Mouse (Mus musculus) forebrain, embryonic 10.5 days (tissue): Measurements from ENCODE around the gene Cstad. TPM values are rescaled to one million over a fixed set of nuclear protein-coding genes. Genes with fewer than 3 reads are reported as not detected.

Experiments used
- DNase-seq: peaks from one replicate; pipeline ENCODE4 v3.0.0-alpha.2; 2017; ENCODE audit warnings: low spot score; ENCODE audit errors: extremely low spot score
- H3K27ac ChIP-seq: fragments of 300-500 bp; sonication (generic); 2 replicates; pipeline ENCODE4 v1.5.1; 2016; ENCODE audit warnings: mild to moderate bottlenecking
- H3K27me3 ChIP-seq: fragments of 300-500 bp; sonication (generic); 2 replicates; pipeline ENCODE4 v1.6.1; 2016; ENCODE audit warnings: mild to moderate bottlenecking; ENCODE audit not compliant: poor library complexity, severe bottlenecking
- H3K36me3 ChIP-seq: fragments of 300-500 bp; sonication (generic); replicated peaks from 2 replicates; pipeline ENCODE4 v1.6.1; 2016; ENCODE audit warnings: mild to moderate bottlenecking, moderate library complexity
- H3K4me1 ChIP-seq: fragments of 300-500 bp; sonication (generic); 2 replicates; pipeline ENCODE4 v1.6.1; 2016
- H3K4me3 ChIP-seq: fragments of 300-500 bp; sonication (generic); 2 replicates; pipeline ENCODE4 v1.5.1; 2016; ENCODE audit warnings: mild to moderate bottlenecking, moderate library complexity
- H3K9me3 ChIP-seq: fragments of 300-500 bp; sonication (generic); 2 replicates; pipeline ENCODE4 v1.6.1; 2016; ENCODE audit warnings: mild to moderate bottlenecking, moderate library complexity
- WGBS: fragments of 180-500 bp; shearing (Covaris S2); methylation state at CpG from one replicate; pipeline ENCODE4 v1.1.7; 2016; 5-methylcytosine and 5-hydroxymethylcytosine counted together
- polyA plus RNA-seq: library from polyadenylated mRNA; unstranded; fragments of >200 nt; fragmentation: Nextera tagmentation; extraction: Ambion mirVana; gene quantifications from 2 replicates; pipeline ENCODE4 v1.2.1, GENCODE M21; 2016

Gene Cstad
- polyA plus RNA-seq, 1 experiment from 2014 or later = 0.35 TPM

DNA sequence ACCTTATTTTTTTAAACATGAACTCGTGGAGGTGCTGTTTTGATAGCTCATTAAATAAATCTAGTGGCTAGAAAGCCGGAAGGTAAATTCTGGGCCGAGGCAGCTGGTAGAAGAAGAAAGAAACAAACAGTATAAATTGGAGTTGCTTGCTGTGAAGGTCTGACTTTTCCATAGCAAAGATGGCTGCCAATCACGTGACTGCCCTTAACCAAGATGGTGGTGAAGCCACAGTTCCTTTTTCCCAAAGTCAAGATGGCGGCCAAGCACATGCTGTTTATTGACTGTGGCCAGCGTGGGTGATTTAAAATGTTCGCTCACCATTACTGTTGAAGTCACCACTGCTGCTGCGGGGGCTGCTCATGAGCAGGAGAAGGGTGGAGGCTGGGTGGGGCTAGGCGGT, 17.8 kb upstream of the Cstad start:
- 94% methylated on average over 9 of the region's 9 CpGs for WGBS

DNA sequence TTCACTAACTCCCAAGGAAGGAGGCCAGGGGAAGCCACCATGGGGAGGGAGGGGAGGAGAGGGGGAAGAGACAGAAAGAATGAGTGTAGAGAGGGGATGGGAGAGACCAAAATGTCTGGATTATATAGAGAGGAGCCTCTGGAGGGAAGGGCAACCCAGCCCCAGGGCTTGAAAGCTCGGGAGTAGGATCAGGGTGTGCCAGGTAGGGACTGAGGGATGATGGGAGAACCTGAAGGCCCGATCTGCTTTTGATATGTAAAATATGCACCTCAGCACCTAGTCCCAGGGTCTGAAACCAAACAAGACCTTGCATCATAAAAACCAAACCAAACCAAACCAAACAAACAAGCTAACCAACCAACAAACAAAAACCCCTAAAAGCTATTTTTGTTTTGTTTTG, 16.8 kb upstream of the Cstad start:
- no peak overlapping the region for H3K4me3 ChIP-seq
- 61% methylated on average over 2 of the region's 2 CpGs for WGBS
- DNase-seq = no peak

More for the DNA sequence above, 17.8 kb upstream of the Cstad start:
- no peak for DNase-seq
- no peak overlapping the region for H3K4me3 ChIP-seq
- H3K9me3 ChIP-seq = peaks cover 11% of the 10 kb centered on the region; the same call in 1 of the 2 replicates
- no peak overlapping the region for H3K27ac ChIP-seq
- H3K36me3 ChIP-seq = no peaks in the 10 kb centered on the region
- no peaks in the 10 kb centered on the region for H3K27me3 ChIP-seq
- 0 out of 2 replicates have a peak, but pooled peaks cover 2% of the 10 kb centered on the region for H3K4me1 ChIP-seq

DNA sequence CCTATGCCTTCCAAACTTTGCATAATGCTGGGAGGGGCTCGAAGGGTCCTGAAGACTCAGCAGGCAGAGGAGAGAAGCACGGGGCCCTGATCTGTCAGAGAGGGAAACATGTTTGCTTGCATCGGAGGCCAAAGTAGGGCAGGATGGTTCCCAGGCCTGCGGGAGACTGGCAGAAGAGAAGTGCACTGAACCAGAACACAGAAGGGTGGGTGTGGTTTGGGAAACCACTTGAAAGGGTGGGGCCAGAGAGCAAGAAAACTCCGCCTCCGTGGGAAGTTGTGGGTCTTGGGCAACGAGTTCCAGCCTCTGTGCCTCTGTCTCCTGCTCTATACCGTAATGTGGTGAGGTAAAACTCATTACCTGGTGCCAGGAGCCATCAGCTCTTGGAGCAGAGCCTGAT, 7.7 kb upstream of the Cstad start:
- no peaks in the 10 kb centered on the region for H3K27me3 ChIP-seq
- no peak overlapping the region for H3K4me3 ChIP-seq
- H3K27ac ChIP-seq = peak overlapping the region; percentile 64
- no peak for DNase-seq
- H3K9me3 ChIP-seq = peaks cover under 1% of the 10 kb centered on the region; the same call in 1 of the 2 replicates
- 37% methylated on average over 8 of the region's 8 CpGs for WGBS
- peaks cover 38% of the 10 kb centered on the region for H3K4me1 ChIP-seq
- no peaks in the 10 kb centered on the region for H3K36me3 ChIP-seq

More for the DNA sequence above, 16.8 kb upstream of the Cstad start:
- H3K9me3 ChIP-seq = peaks cover 12% of the 10 kb centered on the region; the same call in 1 of the 2 replicates
- 0 out of 2 replicates have a peak, but pooled peaks cover 2% of the 10 kb centered on the region for H3K4me1 ChIP-seq
- H3K36me3 ChIP-seq = no peaks in the 10 kb centered on the region
- no peaks in the 10 kb centered on the region for H3K27me3 ChIP-seq
- H3K27ac ChIP-seq = no peak overlapping the region

DNA sequence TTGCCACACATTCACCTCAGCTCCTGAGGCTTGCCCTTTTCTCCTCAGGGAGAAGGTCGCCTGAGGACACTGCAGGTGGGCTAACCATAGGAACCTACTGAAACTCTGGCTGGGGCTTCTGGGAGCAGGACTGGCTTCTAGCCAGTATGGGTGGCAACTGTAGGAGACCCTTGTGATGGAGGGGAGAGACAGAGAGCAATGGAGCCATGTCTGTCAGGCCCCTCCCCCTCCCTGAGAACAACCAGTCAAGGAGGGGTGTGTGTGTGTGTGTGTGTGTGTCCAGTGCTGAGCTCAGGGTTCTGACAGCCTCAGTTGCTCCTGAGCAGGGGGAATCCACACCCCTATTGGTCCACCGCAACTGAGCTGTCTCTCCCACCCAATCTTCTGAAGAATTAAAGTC, 7.2 kb upstream of the Cstad start:
- no peaks in the 10 kb centered on the region for H3K27me3 ChIP-seq
- no peaks in the 10 kb centered on the region for H3K36me3 ChIP-seq
- H3K4me1 ChIP-seq = peaks cover 42% of the 10 kb centered on the region
- no peak overlapping the region for H3K27ac ChIP-seq
- no peaks in the 10 kb centered on the region for H3K9me3 ChIP-seq
- DNase-seq = no peak
- H3K4me3 ChIP-seq = no peak overlapping the region
- 59% methylated on average over 2 of the region's 2 CpGs for WGBS

DNA sequence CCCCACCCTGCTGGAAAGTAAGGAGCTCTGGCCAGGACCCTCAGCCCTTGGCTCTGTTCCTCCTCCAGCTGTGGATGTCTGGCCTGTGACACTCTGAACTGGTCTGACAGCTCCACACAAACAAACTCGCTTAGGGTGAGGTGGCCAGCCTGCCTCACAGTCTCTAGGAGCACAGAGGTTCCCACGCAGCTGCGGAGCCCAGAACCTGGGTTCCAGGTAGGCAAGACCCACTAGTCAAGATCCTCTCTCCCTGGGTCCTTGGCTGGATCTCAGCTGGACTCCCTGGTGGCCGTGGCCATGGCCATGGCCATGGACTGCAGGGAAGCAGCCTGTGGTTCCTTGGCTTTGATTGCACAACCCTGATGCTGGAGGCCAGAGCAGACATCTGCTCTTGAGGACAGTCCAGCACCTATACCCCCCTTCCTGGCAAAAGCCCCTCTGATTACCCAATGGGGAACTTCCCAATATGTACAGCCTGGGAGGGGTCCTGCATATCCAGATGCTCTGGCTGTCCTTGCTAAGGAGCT, 5.8 kb upstream of the Cstad start:
- 0 out of 2 replicates have a peak overlapping the region, but pooled peaks have one; percentile 33 for H3K27ac ChIP-seq
- WGBS = 82% methylated on average over 4 of the region's 4 CpGs
- peaks cover 52% of the 10 kb centered on the region for H3K4me1 ChIP-seq

DNA sequence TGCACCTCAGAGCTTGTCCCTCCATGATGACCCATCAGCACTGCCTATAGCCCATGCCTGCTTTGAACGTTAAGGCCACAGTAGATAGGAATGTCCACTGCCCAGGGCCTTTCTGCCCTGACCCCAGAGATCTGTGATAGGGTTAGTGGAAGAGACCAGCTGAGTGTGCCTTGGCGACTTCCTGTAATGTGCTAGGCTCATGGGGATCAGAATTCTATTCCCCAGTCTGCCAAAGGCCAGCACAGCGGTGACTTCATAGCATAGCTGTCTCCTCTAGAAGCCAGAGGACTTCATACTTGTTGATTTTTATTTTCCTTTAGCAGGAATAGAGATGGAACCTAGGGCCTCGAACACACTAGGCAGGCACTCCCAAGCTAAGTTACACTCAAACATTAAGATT, 5.1 kb upstream of the Cstad start:
- Histone ChIP-seq H3K4me3 (no peak overlapping the region), H3K27ac (no peak overlapping the region), H3K9me3 (no peaks in the 10 kb centered on the region), H3K36me3 (no peaks in the 10 kb centered on the region), H3K4me1 (peaks cover 59% of the 10 kb centered on the region), H3K27me3 (no peaks in the 10 kb centered on the region)
- no peak for DNase-seq
- WGBS = 87% methylated on average over 4 of the region's 4 CpGs

More for the DNA sequence above, 5.8 kb upstream of the Cstad start:
- Histone ChIP-seq H3K9me3 (no peaks in the 10 kb centered on the region), H3K4me3 (no peak overlapping the region), H3K27me3 (no peaks in the 10 kb centered on the region), H3K36me3 (no peaks in the 10 kb centered on the region)
- DNase-seq = no peak

DNA sequence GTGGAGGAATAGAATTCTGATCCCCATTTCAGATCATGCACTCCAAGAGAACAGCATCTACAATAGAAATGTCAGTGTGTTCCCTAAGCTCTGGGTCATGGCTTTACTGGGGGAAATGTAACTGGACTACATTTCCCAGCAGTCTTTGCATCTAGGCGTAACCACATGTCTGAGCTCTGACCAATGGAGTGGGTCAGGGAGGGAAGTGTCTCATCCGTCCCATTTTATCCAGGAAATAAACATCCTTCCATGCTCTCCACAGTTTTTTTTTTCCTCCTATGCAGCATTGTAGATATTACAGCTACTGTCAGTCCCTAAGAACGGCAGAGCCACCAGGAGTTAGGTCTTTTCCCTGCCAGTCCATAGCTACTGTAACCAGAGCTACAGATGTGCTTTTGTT, 3.9 kb upstream of the Cstad start:
- Histone ChIP-seq H3K27me3 (no peaks in the 10 kb centered on the region), H3K4me3 (peak overlapping the region; percentile 36; the same call in 1 of the 2 replicates), H3K4me1 (peaks cover 69% of the 10 kb centered on the region), H3K36me3 (no peaks in the 10 kb centered on the region), H3K9me3 (no peaks in the 10 kb centered on the region), H3K27ac (peak overlapping the region; percentile 78)
- WGBS = 10% methylated on average over 3 of the region's 3 CpGs
- DNase-seq = no peak

DNA sequence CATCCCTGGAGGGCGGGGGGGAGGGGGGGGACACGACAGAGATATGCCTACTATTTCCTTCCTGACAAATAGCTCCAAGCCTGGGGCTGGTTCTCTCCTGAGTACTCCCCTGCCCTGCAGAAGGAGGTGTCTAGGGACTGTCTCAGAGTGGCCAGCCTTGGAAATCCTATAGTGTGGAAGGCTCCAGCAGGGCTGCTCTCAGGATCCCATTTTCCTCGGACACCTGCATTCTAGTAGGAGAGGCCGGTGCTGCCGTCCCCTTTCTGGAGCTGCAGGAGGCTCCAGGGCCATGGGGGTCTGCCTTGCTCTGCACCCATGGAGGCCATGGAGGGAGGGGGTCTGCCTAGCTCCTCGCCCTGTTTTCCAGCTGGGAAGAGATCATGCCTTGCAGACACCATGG, 2.4 kb upstream of the Cstad start:
- Histone ChIP-seq H3K27ac (peak overlapping the region; percentile 11; the same call in 1 of the 2 replicates), H3K27me3 (no peaks in the 10 kb centered on the region), H3K4me1 (peaks cover 56% of the 10 kb centered on the region), H3K36me3 (no peaks in the 10 kb centered on the region), H3K9me3 (no peaks in the 10 kb centered on the region), H3K4me3 (no peak overlapping the region)
- 73% methylated on average over 6 of the region's 6 CpGs for WGBS
- no peak for DNase-seq

DNA sequence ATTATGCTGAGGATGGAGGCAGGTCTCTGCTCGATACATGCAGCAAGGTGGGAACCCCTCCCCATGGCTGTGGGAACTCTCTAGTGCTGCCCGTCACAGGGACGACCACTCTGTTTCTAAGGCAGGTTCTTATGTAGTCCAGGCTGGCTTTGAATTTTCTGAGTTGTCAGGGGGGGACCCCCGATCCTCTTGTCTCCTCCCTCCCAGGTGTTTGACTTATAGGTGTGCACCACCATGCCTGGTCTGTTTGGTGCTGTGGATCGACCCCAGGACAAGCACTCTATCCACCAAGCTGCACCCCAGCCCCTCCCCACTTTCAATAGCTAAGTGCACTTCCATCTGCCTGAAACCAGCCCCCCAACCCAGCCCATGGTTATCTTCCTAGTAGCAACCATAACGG, 1.9 kb upstream of the Cstad start:
- no peak for DNase-seq
- Histone ChIP-seq H3K4me3 (no peak overlapping the region), H3K36me3 (no peaks in the 10 kb centered on the region), H3K27ac (peak overlapping the region; percentile 11; the same call in 1 of the 2 replicates), H3K9me3 (no peaks in the 10 kb centered on the region), H3K4me1 (peaks cover 51% of the 10 kb centered on the region), H3K27me3 (no peaks in the 10 kb centered on the region)
- WGBS = 90% methylated on average over 6 of the region's 6 CpGs

DNA sequence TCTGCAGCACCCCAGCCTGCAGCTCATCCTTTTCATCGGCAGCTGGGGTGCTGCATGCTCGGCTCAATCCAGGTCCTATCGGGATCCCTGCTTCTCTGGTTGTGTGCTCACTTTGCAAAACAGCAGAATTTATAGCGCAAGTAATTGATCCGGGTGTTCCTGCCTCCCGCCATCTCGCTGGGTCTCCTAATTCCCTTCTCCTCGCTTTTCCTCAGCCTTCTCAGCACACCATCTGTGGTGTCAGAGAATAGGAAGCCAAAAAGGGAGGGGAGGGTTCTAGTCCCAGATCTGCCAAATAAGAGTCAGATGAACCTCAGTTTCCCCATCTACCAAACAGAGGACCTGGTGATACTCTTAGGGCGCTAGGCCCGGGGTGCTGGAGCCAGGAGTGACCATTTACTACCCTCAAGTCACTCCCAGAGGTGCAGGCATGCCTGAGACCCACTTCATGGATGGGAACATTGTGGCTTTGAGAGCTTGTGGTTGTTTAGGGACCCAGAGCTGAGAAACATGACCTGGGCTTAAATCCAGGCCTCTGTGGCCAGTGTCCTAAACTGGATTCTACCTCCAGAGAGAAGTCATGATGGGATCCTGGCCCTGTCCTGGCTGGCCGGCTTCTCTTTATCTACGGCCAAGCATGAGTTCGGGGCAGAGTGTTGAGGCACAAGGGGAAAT, 1.1 kb upstream of the Cstad start:
- Histone ChIP-seq H3K9me3 (no peaks in the 10 kb centered on the region), H3K4me1 (peaks cover 44% of the 10 kb centered on the region), H3K27me3 (no peaks in the 10 kb centered on the region), H3K4me3 (peak overlapping the region; percentile 65), H3K36me3 (no peaks in the 10 kb centered on the region), H3K27ac (peak overlapping the region; percentile 92)
- DNase-seq = no peak
- 87% methylated on average over 13 of the region's 13 CpGs for WGBS

DNA sequence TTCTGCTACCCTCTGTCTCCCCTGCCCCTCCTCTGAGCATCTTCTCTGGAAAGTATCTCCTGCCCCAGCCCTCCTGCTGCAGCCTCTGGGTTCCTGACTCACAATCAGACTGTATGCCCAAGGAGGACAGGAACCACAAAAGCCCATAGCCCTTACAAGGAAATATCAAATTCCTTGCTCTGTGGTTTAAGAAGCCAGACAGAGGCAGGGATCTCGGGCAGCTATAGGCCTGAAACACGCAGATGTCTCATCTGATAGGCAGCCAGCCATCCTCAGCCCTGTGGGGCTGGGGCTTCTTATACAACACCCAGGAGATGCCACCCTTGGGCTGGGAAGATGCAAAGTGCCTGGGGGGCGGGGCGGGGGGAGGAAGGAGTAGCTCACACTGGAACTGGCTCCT, 956 bp downstream of the Cstad start:
- 87% methylated on average over 4 of the region's 4 CpGs for WGBS
- no peaks in the 10 kb centered on the region for H3K9me3 ChIP-seq
- DNase-seq = no peak
- H3K27ac ChIP-seq = peak overlapping the region; percentile 92
- peak overlapping the region; percentile 65; the same call in 1 of the 2 replicates for H3K4me3 ChIP-seq
- no peaks in the 10 kb centered on the region for H3K36me3 ChIP-seq
- 0 out of 2 replicates have a peak, but pooled peaks cover 2% of the 10 kb centered on the region for H3K27me3 ChIP-seq
- H3K4me1 ChIP-seq = peaks cover 51% of the 10 kb centered on the region

DNA sequence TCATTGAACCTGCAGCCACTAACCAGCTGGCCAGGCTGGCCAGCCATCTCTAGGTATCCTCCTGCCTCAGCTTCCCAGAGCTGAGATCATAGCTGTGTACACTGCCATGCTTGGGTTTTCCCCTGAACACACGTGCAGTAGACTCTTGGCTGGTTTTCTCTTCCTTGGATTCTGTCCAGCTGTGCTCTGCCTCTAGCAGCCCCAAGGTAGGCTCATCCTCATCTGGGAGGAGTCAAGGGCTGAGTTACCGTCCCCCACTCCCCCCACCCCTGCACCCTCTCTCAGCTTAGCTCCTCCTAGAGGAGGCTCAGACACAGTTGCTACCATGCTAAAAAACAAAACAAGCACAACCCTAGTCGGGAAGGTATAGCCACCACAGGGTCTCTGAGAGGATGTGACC, 4.8 kb downstream of the Cstad start:
- Histone ChIP-seq H3K36me3 (no peaks in the 10 kb centered on the region), H3K9me3 (no peaks in the 10 kb centered on the region), H3K4me1 (peaks cover 56% of the 10 kb centered on the region), H3K4me3 (no peak overlapping the region), H3K27ac (no peak overlapping the region), H3K27me3 (peaks cover 26% of the 10 kb centered on the region)
- 67% methylated on average over 3 of the region's 3 CpGs for WGBS
- DNase-seq = no peak

DNA sequence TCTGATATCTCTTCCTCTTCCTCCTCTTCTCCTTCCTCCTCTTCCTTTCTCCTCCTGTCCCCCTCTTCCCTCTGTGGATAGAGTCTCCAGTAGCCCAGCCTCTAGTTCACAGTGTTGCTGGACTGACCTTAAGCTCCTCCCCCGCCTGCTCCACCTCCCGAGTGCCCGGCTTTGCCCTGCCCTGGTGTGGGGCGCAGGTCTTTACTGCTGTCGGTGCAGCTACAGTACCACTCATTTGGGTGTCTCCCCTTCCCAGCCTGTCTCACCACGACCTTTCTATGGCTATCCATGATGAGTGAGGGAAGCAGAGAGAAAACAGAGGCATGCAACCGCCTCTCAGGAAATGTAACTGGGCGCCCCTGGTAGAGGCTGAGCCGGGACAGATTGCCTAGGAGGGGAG, 5.5 kb downstream of the Cstad start:
- 15% methylated on average over 9 of the region's 9 CpGs for WGBS
- H3K9me3 ChIP-seq = no peaks in the 10 kb centered on the region
- H3K36me3 ChIP-seq = no peaks in the 10 kb centered on the region
- peaks cover 27% of the 10 kb centered on the region for H3K27me3 ChIP-seq
- DNase-seq = no peak
- H3K27ac ChIP-seq = peak overlapping the region; percentile 79
- peaks cover 57% of the 10 kb centered on the region for H3K4me1 ChIP-seq
- H3K4me3 ChIP-seq = peak overlapping the region; percentile 5; the same call in 1 of the 2 replicates
